Mouse (Mus musculus) heart, postnatal 25 days (tissue): ENCODE measurements around the gene Syt9. TPM values are rescaled to one million over a fixed set of nuclear protein-coding genes. Genes with fewer than 3 reads are reported as not detected.

Experiments
- DNase-seq: peaks from one replicate; pipeline ENCODE4 v3.0.0; 2022; ENCODE audit warnings: low spot score
- intact Hi-C: fragments of 180-260 bp; cut with DNase I; formaldehyde crosslinking; loops from one replicate; pipeline ENCODE4 v1.15.1; 2025
- total RNA-seq, 2 experiments: library from RNA; stranded (reverse); gene quantifications; 2 replicates each; pipeline ENCODE4 v1.2.3; 2021

The Syt9 gene
- total RNA-seq, 2 experiments from 2014 or later = 0.08 TPM; not detected in 1

- intact Hi-C loops = loop anchor here (5.0 kb wide), 1 partner anchor 312 kb away; no protein-coding TSS in a partner anchor
- no peak for DNase-seq
Observed at GRCm38 (mm10) chr7:107529364-107529763, 158.8 kb downstream of the Syt9 start.

- no peak for DNase-seq
- intact Hi-C loops = no loop called here
Observed at GRCm38 (mm10) chr7:107535311-107535710, 164.8 kb downstream of the Syt9 start.

GRCm38 (mm10) chr7:107536516-107536915, 166.0 kb downstream of the Syt9 start:
- DNase-seq = no peak

GRCm38 (mm10) chr7:107540034-107540433, 169.5 kb downstream of the Syt9 start:
- intact Hi-C loops = no loop called here
- DNase-seq = no peak

More at GRCm38 (mm10) chr7:107536516-107536915, 166.0 kb downstream of the Syt9 start:
- intact Hi-C loops = no loop called here

- intact Hi-C loops = no loop called here
- no peak for DNase-seq
Observed at GRCm38 (mm10) chr7:107545011-107545410, 174.5 kb downstream of the Syt9 start.

- intact Hi-C loops = no loop called here
- no peak for DNase-seq
Observed at GRCm38 (mm10) chr7:107547872-107548271, 177.3 kb downstream of the Syt9 start.

DNA sequence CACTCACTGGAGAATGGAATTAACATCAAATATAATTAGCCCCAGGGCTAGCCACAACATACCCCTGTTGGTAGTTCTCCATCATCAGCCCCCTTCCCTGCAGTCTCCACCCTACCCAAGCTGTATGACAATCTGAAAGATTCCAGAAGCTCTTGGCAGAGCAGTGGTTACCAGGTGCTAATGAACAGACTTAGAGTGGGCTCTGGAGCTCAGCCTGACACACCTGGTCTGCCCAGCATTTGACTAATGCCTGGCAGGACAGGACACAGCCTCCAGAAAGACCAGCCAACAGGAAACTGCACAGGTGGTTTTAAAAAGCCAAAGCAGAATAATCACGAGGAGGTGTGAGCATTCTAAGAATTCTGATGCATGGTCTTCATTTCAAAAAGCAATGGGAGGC, 182.9 kb downstream of the Syt9 start:
- no peak for DNase-seq
- intact Hi-C loops = no loop called here

DNA sequence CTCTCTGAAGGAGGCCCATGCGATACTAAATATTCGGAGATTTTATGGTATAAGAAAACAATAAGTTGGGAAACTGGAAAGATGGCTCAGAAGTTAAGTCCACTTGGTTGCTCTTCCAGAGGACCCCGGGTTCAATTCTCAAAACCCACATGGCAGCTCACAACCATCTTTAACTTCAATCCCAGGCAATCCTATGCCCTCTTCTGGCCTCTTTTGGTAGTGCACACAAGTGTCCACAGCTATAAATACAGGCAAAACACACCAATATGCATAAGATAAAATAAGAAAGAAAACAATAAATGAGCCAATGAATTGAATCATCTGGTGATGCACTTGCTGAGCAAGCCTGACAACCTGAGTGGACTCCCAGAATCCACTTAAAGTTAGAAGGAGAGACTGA, 185.4 kb downstream of the Syt9 start:
- intact Hi-C loops = no loop called here
- DNase-seq = no peak

- intact Hi-C loops = no loop called here
- no peak for DNase-seq
Observed at GRCm38 (mm10) chr7:107560675-107561074, 190.1 kb downstream of the Syt9 start.

GRCm38 (mm10) chr7:107561584-107561983, 191.1 kb downstream of the Syt9 start:
- intact Hi-C loops = no loop called here
- no peak for DNase-seq

DNA sequence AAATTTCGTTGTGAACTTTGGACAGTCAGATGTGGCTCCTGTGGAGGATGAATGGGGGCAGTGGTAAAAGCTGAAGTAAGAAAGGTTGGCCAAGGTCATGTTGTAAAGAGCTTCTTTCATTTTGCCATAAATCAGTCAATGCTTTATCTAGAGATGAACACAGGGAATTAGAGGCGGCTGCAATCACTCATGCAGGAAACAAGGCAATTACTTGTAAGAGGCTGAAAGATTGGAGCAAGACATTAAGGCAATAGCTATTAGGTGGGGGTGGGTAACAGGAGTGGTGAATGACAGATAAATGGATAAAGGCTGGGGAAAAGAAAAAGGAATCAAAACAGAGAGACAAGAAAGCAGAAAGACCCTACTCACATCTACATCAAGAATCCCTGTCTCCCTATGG, 193.2 kb downstream of the Syt9 start:
- intact Hi-C loops = no loop called here
- no peak for DNase-seq

DNA sequence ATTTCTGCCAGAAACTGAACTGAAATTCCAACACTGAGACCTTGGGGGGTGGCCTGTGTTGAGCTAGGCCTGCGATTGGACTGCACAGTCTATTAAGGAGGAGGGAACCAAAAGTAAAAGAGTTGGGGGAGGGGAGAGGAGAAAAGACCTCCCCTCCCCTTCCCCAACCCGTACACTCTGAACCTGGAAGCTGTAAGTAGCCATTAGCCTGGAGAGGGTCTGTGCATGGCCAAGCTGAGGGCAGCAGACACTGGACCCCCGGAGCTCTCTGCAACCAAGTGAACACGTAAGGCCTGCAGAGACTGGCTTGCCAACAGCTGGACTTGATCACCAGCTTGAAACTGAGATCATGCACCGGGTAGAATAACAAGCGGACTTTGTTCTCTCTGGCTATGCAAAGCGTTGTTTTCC, 196.7 kb downstream of the Syt9 start, which contains the start of gene Olfml1:
Gene Olfml1, plus strand, starts transcription at position 186 of the 411 bp plus-strand sequence.
- intact Hi-C loops = no loop called here
- peak; percentile 37 for DNase-seq

DNA sequence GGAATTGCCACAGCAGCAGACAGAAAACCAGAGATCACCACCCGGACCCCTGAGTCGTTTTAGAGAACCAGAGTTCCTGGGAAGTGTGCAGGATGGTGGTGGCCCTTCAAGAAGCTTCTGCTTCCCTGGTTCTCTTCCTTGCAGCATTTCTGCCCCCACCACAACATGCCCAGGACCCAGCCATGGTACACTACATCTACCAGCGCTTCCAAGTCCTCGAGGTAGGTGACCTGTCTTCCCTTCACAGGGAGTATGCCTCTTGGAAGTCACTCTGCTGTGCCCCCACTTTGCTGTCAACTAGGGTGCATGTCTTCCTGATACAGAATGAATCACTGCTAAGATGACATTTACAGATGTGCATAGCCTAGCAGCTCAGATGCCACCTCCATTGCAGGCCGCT, 197.1 kb downstream of the Syt9 start:
- intact Hi-C loops = no loop called here
- no peak for DNase-seq

GRCm38 (mm10) chr7:107568971-107569370, 198.4 kb downstream of the Syt9 start:
- DNase-seq = no peak
- intact Hi-C loops = no loop called here

DNA sequence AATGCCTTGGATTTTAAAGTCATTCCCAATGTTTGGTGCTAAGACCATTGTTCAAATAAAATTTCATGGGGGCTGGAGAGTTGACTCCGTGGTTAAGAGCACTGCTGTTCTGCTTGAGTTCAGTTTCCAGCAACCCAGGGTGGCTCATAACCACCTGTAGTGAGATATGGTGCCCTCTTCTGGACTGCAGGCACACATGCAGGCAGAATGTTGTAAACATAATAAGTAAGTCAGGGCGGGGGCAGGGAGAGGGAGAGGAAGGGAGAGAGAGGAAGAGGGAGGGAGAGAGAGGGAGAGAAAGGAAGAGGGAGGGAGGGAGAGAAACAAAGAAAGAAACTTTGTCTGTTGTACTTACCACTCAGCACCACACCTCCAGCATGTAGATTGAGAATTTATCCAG, 203.3 kb downstream of the Syt9 start:
- no peak for DNase-seq

DNA sequence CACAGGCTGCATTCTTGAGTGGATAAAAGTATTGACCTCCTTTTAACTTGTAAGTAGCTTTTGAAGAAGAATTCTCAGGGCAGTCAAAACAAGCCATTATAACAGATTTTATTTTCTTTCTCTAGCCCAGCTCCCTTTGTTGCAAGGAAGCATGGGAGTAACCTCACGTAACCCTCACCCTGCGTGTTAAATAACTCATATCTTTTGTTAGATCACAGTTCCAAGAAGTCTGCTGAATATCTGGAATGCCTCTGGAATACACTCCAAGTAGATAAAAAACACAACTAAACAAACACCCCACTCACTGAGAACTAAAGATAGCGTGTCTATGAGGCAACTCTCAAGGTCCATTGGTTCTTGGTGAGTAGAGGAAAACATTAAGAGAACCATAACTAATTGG, 203.7 kb downstream of the Syt9 start:
- intact Hi-C loops = no loop called here
- DNase-seq = no peak

More for the DNA sequence above, 203.3 kb downstream of the Syt9 start:
- intact Hi-C loops = no loop called here

DNA sequence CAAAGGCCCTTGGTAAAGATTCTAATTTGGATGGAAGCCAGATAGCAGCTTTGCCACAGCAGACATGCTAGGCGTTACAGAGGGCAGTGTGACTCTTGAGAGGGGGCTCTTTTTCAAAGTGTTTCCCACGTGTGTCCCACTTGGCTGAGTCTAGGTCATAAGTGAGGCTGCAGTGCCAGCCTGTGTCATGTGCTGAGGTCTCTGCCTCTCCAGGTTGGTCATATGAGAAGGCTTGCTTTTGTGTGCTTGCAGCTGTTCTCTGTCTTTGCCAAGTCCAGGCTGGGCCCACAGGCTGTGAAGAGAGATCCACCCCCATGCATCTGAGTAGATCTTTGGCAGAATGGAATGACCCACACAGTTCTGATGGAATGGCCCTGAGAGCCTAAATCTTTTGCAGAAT, 222.1 kb downstream of the Syt9 start:
- DNase-seq = no peak

DNA sequence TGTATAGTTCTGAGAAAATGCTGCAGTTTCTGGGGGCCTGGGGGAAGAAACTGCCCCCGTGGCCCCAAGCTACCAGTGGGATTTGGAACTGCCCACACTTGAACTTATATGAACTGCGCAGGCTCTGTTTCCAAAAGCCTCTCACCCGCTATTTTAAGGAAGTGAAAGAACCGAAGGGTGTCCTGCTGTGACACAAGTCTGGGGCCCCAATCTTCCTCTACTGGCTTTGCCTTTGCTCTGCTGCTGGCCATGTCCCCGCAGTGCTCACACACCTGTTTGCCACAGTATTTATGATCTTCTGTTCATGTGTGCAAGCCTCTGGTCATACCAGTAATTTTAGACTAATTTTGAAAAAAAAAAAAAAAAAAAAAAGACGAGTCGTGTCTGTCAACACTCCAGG, 223.4 kb downstream of the Syt9 start:
- no peak for DNase-seq
- intact Hi-C loops = loop anchor here (5.0 kb wide), 1 partner anchor 68 kb away; no protein-coding TSS in a partner anchor

More for the DNA sequence above, 222.1 kb downstream of the Syt9 start:
- intact Hi-C loops = loop anchor here (5.0 kb wide), 1 partner anchor 70 kb away; no protein-coding TSS in a partner anchor

DNA sequence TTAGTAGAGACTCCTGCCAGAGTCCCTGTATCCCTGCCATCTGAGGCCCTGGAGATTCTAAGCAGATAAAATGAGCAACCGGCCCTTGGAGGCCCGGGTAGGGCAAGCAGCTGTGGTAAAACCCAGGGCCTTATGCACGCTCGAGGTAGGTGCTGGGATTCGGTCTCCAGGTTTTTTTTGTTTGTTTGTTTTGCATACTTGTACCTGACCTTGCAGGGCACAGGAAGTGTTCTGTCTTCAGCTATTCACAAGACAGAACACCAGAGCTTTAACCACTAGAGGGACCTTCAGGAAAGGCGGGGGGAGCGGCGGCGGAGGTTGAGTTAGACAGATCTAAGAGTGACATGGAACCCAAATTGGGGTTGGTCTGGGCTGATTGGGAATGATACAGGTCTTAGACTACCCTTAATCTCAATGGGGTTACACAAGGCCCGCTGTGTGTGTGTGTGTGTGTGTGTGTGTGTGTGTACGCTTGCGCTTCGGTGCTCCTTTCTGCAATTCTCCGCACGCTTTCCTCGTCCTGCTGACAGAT, 223.9 kb downstream of the Syt9 start:
- intact Hi-C loops = loop anchor here (5.0 kb wide), 1 partner anchor 68 kb away; no protein-coding TSS in a partner anchor
- DNase-seq = no peak

GRCm38 (mm10) chr7:107594857-107595402, 224.4 kb downstream of the Syt9 start, which contains the start of gene Ppfibp2:
Ppfibp2 (plus strand) TSS chr7:107595207.
- intact Hi-C loops = loop anchor here (5.0 kb wide), 1 partner anchor 67 kb away; no protein-coding TSS in a partner anchor
- peak; percentile 73 for DNase-seq

DNA sequence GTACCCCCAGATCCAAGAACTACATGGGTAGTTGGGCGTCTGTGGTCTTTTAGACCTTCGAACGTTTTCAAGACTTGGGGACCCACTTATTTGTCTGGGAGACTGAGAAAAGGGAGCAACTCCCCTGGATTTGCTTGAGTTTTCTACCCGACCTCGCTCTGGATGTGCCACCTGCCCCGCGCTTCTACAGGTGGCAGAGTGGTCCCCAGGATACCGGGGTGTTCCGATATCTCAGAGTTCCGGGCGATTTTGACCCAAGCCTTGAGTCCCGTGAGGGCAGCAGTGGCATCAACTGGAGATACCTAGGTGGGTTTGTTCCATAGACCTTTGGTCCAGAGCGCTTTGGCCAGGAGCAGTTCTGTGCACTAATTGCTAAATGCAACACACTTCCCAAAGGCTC, 224.9 kb downstream of the Syt9 start:
- DNase-seq = no peak
- intact Hi-C loops = no loop called here

DNA sequence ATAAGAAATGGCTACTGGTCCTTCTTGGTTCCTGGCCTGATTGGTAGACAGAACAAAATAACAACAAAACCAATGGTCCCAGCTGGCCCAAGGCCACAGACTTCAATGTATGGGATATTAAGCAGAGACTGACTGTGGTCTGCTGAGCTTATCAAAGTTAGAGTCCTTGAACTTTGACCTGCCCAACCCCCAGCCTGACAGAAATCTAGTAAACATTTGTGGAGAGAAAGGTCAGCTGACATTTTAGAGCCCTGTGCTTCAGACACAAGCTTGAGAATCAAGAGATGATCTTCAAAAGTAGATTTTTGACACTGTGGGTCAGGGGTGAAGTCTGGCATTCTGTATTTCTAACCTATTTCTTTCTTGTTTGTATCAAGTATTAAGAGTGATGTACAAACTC, 226.2 kb downstream of the Syt9 start:
- intact Hi-C loops = no loop called here

More for the DNA sequence above, 226.2 kb downstream of the Syt9 start:
- DNase-seq = no peak
